Mouse (Mus musculus): ENCODE data around the gene Islr2. TPM values are rescaled to one million over a fixed set of nuclear protein-coding genes. Genes with fewer than 3 reads are reported as not detected.
A peak's percentile ranks its signal among the peaks of the same experiment; 100 is the strongest.

Gene Islr2
- polyA plus RNA-seq, 1 experiment from 2014 or later: 11.5 TPM

DNA sequence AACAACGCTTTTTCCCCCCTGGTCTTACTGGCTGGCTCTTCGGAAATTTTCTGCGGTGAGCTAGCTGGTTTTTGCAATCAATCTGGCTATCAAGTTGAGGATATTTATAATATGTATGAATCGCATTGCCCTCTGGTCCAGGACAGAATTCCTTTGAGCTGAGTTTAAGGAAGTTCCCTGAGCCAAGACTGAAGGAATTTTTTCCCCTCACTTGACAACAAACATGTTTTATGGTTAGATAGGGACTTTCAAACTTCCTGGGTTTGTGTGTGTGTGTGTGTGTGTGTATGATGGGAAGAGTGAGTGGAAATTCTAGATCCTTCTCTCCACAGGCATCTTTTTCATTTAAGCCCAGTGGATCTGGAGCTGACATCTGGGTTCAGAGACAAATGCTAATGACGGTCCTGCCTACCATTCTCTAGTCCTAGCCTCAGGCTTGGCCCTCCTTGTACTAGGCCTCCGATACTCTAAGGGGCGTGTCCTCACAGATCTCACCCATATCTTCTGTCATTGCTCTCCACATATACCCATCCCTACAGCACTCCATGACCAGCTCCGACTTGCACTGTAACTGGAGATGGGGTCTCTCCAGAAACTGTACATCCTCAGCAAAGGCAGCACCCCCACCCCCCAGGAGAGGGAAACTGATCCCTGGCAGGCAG is 10.5 kb upstream of the Islr2 start:
- H3K27me3 ChIP-seq (replicated peaks): 0 out of 2 replicates have a peak, but pooled peaks cover 5% of the 10 kb centered on the region
- no peak overlapping the region for H3K4me2 ChIP-seq
- no peaks in the 10 kb centered on the region for H3K9me3 ChIP-seq (replicated peaks)
- 53% methylated on average over 8 of the region's 8 CpGs for WGBS
- ATAC-seq (ENCODE audit: low FRiP score): no peak
- H3K4me3 ChIP-seq (replicated peaks): no peak overlapping the region
- peaks cover 7% of the 10 kb centered on the region for H3K4me1 ChIP-seq
- no peak overlapping the region; the same call in 1 of the 2 replicates for H3K27ac ChIP-seq (replicated peaks)
- no peak overlapping the region for H3K9ac ChIP-seq (replicated peaks)
- no peaks in the 10 kb centered on the region for H3K36me3 ChIP-seq

DNA sequence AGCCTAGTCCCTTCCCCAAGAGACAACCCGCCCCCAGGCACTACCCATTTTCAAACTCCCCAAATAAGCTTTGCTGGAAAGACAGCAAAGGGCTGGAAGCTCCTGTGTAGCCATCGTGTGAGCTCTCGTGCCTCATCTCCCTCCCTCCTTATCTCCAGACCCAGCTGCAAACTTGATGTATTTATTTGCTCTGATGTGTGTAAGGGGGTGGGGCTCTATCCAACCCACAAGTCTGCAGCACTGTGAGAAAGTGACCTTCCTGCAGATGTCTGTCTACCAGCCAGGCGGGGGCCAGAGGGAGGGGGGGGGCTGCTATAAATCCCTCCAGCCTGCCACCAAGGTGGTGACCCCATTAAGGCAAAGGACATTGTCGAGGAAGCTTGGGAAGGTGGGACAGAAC is 9.7 kb upstream of the Islr2 start:
- 18% methylated on average over 5 of the region's 5 CpGs for WGBS

DNA sequence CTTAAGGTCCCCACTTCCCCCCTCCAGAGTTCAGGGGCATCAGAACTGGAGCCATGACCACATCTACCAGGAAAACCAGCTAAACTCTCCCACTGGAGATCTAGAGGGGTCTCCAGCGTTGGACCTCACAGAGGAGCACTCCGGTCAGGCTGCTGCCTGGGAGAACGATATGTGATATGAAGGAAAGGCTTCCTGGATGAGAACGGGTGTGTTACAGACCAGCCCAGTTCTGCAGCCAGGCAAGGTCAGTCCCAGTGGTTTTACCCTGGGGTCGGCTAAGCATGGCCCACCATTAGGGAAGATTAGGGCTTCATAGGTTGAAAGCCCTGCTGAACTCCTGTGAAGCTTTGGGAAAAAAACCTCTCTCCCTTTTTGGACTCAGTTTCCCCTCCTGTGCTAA is 9.3 kb upstream of the Islr2 start:
- no peak overlapping the region for H3K4me3 ChIP-seq (replicated peaks)
- H3K4me2 ChIP-seq: no peak overlapping the region
- peaks cover 7% of the 10 kb centered on the region for H3K4me1 ChIP-seq
- no peak for ATAC-seq (ENCODE audit: low FRiP score)
- 0 out of 2 replicates have a peak, but pooled peaks cover 5% of the 10 kb centered on the region for H3K27me3 ChIP-seq (replicated peaks)
- 71% methylated on average over 5 of the region's 5 CpGs for WGBS
- H3K27ac ChIP-seq (replicated peaks): no peak overlapping the region
- H3K9me3 ChIP-seq (replicated peaks): no peaks in the 10 kb centered on the region
- no peak overlapping the region for H3K9ac ChIP-seq (replicated peaks)
- no peaks in the 10 kb centered on the region for H3K36me3 ChIP-seq

More for the DNA sequence above, 9.7 kb upstream of the Islr2 start:
- no peak overlapping the region for H3K4me3 ChIP-seq (replicated peaks)
- no peak for ATAC-seq (ENCODE audit: low FRiP score)
- no peak overlapping the region for H3K4me2 ChIP-seq
- 0 out of 2 replicates have a peak, but pooled peaks cover 5% of the 10 kb centered on the region for H3K27me3 ChIP-seq (replicated peaks)
- no peak overlapping the region for H3K9ac ChIP-seq (replicated peaks)
- no peaks in the 10 kb centered on the region for H3K36me3 ChIP-seq
- H3K4me1 ChIP-seq: peaks cover 7% of the 10 kb centered on the region
- no peaks in the 10 kb centered on the region for H3K9me3 ChIP-seq (replicated peaks)
- H3K27ac ChIP-seq (replicated peaks): no peak overlapping the region

DNA sequence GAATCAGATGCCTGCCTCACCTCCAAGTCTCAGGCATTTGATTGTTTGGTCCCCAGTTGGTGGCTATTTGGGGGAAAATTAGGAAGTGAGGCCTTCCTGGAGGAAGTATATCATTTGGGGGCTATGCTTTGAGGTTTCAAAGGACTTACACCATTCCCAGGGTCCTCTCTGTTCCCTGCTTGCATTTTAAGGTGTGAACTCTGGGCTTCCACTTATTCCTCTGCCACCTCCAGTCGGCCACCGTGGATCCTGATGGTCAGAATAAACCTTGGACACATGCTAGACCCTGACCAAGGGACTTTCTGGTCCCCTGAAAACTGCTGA is 6.1 kb upstream of the Islr2 start:
- H3K9ac ChIP-seq (replicated peaks): no peak overlapping the region
- no peak overlapping the region for H3K27ac ChIP-seq (replicated peaks)
- no peaks in the 10 kb centered on the region for H3K36me3 ChIP-seq
- peaks cover 10% of the 10 kb centered on the region for H3K4me1 ChIP-seq
- no peak for ATAC-seq (ENCODE audit: low FRiP score)
- 87% methylated on average over 2 of the region's 2 CpGs for WGBS
- H3K4me3 ChIP-seq (replicated peaks): no peak overlapping the region
- no peaks in the 10 kb centered on the region for H3K9me3 ChIP-seq (replicated peaks)
- peaks cover 6% of the 10 kb centered on the region; the same call in 1 of the 2 replicates for H3K27me3 ChIP-seq (replicated peaks)
- H3K4me2 ChIP-seq: no peak overlapping the region

DNA sequence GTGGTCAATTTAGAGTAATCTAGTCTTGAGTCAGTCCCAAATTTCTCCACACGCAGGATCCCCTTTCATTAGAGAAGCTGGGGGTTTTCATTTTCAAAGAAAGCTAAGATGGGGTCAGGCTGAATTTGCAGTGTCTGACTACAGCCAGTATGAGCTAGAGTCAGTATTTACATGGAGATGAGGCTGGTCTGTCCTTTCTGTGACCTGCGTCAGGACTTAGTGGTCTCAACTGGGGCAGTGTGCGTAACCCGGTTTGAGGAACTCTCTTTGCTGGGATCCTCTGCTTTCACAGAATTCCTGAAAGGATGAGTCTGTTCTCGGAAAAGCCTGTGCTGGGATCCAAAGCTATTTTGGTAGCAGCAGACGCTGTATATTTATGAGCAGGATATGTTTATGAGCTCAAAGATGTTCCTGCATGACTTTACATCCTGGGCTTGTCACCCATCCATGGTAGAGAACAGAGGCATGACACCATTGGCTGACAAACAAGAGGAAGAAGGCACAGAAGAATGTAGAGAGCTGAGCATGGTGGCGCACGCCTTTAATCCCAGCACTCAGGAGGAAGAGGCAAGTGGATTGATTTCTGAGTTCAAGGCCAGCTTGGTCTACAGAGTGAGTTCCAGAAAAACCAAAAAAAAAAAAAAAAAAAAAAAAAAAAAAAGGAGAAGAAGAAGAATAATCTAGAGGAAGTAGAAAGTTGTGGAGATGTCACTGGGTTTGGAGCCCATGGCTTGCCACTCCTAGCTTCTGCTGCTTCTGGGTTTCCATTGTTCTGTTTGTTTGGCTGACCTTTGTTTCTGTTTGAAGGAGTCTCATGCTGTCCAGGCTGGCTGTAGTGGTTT is 5.6 kb upstream of the Islr2 start:
- 72% methylated on average over 8 of the region's 8 CpGs for WGBS
- no peak overlapping the region for H3K9ac ChIP-seq (replicated peaks)

DNA sequence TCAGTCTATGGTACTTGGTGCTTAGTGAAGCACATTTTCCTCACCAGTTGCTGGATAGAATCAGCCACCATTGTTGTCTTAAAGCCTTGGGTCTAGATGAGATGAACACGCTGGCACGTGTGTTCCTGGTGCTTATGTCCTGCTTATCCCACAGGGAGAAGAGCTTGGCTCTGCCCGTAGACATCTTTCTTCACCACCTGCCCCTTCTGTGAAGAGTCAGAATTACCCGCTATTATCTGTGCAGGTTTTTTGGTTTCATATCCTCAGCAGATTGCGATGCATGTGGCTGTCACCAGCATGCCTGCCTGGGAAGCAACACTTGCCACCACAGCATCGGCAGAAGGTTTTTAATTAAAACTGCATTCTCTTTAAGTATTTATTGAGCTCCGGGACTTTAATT is 1.9 kb upstream of the Islr2 start:
- Histone ChIP-seq H3K9ac (replicated peaks) (no peak overlapping the region), H3K4me2 (no peak overlapping the region), H3K4me1 (peaks cover 38% of the 10 kb centered on the region), H3K4me3 (replicated peaks) (no peak overlapping the region), H3K36me3 (no peaks in the 10 kb centered on the region), H3K9me3 (replicated peaks) (no peaks in the 10 kb centered on the region), H3K27ac (replicated peaks) (no peak overlapping the region), H3K27me3 (replicated peaks) (peaks cover 40% of the 10 kb centered on the region)
- no peak for ATAC-seq (ENCODE audit: low FRiP score)
- WGBS: 45% methylated on average over 7 of the region's 7 CpGs

More for the DNA sequence above, 5.6 kb upstream of the Islr2 start:
- H3K36me3 ChIP-seq: no peaks in the 10 kb centered on the region
- H3K27ac ChIP-seq (replicated peaks): no peak overlapping the region
- ATAC-seq (ENCODE audit: low FRiP score): no peak
- H3K27me3 ChIP-seq (replicated peaks): peaks cover 11% of the 10 kb centered on the region
- H3K4me2 ChIP-seq: no peak overlapping the region
- H3K4me3 ChIP-seq (replicated peaks): no peak overlapping the region
- H3K9me3 ChIP-seq (replicated peaks): no peaks in the 10 kb centered on the region
- peaks cover 12% of the 10 kb centered on the region for H3K4me1 ChIP-seq

DNA sequence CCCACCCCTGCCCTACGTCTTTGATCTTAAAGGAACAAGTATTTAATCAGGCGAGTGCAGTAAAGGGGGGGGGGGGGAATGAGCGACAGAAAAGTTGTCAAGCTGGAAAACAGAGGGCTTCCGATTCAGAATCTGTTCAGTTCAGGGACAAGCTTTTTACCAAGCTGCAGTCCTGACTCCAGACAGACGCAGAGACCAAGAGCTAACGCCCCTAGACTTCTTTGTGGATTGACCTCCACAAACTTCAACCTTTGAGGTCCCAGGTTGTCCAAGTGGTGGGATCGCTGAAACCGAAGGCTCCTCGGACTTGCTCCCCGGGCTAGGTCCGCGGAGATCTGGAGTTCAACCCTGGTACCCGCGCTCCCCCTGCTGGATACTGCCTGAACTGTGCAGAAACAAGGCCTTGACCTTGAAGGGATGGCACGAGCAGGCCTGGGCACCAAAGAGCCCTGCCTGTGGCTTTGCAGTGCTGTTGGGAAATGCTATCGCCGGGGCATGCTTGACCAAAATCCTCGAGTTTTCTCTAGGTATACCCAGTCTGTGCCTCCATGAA is 405 bp upstream of the Islr2 start:
- WGBS: 2% methylated on average over 18 of the region's 18 CpGs
- no peak overlapping the region for H3K9ac ChIP-seq (replicated peaks)
- peak overlapping the region; percentile 43 for H3K27ac ChIP-seq (replicated peaks)
- peak overlapping the region; percentile 32 for H3K4me3 ChIP-seq (replicated peaks)
- ATAC-seq (ENCODE audit: low FRiP score): peak; percentile 49; the same call in 1 of the 2 replicates
- H3K36me3 ChIP-seq: no peaks in the 10 kb centered on the region
- peak overlapping the region; percentile 59 for H3K4me2 ChIP-seq
- peaks cover 43% of the 10 kb centered on the region for H3K4me1 ChIP-seq
- no peaks in the 10 kb centered on the region for H3K9me3 ChIP-seq (replicated peaks)
- H3K27me3 ChIP-seq (replicated peaks): peaks cover 55% of the 10 kb centered on the region

DNA sequence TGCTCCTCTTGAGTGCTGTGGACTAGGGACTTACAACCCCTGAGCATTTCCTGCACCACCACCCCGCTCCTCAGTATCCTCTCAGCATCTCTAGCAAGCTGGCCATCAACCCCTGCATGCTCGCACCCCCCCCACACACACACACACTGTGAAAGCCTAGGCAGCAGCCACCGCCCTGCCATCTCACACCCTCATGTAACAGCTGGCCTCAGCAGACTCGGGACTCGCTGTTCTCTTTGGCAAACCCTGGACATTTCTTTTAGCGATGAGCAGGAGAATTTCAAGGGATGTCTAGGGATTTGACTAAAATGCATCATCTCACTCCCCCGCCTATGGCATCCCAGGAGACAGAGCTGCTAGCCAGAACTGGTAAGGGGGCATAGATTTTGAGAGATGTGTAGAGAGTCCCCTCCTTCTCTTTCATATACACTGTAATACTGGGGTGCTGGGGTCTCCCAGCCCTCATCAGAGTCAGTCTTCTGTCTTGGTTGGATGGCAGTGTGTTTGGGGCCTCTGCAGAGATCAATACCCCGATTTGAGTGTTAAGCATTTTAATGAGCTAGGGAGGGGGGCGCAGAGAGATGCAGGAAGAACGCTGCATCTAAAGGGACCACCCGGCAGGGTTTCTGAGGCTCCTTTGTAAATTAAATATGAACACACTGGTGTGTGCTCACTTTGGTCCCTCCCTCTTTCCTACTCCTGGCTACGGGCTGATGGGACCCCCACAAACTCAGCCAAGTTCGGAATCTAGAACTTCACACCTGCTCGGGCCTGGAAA is 1.3 kb downstream of the Islr2 start:
- no peak for ATAC-seq (ENCODE audit: low FRiP score)
- Histone ChIP-seq H3K4me3 (replicated peaks) (peak overlapping the region; percentile 33), H3K4me2 (peak overlapping the region; percentile 59), H3K27ac (replicated peaks) (peak overlapping the region; percentile 65), H3K9ac (replicated peaks) (0 out of 2 replicates have a peak overlapping the region, but pooled peaks have one; percentile 23), H3K9me3 (replicated peaks) (no peaks in the 10 kb centered on the region), H3K36me3 (no peaks in the 10 kb centered on the region), H3K4me1 (peaks cover 60% of the 10 kb centered on the region), H3K27me3 (replicated peaks) (peaks cover 71% of the 10 kb centered on the region)
- 5% methylated on average over 14 of the region's 14 CpGs for WGBS

DNA sequence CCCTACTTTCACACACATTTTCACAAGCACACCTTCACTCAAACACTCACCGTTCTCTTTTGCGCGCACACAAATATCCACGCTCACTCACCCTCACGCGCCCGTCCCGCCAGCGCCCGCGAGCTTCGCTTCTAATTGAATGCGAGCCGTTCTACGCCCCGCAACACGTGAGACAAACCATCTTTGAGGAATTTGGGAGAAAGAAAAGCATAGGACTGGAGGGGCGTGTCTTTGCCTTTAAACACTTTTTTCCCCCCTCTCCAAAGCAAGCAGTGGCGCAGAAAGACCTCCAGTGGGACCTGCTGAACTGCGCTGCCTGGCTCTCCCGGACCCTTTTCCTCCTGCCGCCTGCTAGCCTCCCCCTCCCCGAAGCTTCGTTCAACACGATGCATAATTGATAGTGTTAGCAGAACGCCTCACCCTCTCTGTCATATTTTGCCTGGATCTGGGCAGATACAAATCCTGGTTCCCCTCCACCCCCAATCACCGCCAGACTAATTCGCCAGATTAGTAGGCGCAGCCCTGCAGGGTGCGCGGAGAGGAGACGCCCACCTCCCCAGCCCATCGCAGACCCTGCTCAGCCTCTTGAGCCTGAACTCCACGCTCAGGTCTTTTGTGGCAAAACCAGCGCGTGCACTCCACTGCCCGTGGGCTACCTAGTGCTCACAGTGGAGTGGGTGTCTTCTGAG is 2.1 kb downstream of the Islr2 start:
- WGBS: under 1% methylated on average over 37 of the region's 37 CpGs
- peak overlapping the region; percentile 65 for H3K27ac ChIP-seq (replicated peaks)
- peak overlapping the region; percentile 59 for H3K4me2 ChIP-seq
- H3K9me3 ChIP-seq (replicated peaks): no peaks in the 10 kb centered on the region
- H3K4me1 ChIP-seq: peaks cover 69% of the 10 kb centered on the region
- no peak for ATAC-seq (ENCODE audit: low FRiP score)
- H3K36me3 ChIP-seq: no peaks in the 10 kb centered on the region
- H3K9ac ChIP-seq (replicated peaks): peak overlapping the region; percentile 28; the same call in 1 of the 2 replicates
- H3K27me3 ChIP-seq (replicated peaks): peaks cover 80% of the 10 kb centered on the region
- peak overlapping the region; percentile 33 for H3K4me3 ChIP-seq (replicated peaks)

DNA sequence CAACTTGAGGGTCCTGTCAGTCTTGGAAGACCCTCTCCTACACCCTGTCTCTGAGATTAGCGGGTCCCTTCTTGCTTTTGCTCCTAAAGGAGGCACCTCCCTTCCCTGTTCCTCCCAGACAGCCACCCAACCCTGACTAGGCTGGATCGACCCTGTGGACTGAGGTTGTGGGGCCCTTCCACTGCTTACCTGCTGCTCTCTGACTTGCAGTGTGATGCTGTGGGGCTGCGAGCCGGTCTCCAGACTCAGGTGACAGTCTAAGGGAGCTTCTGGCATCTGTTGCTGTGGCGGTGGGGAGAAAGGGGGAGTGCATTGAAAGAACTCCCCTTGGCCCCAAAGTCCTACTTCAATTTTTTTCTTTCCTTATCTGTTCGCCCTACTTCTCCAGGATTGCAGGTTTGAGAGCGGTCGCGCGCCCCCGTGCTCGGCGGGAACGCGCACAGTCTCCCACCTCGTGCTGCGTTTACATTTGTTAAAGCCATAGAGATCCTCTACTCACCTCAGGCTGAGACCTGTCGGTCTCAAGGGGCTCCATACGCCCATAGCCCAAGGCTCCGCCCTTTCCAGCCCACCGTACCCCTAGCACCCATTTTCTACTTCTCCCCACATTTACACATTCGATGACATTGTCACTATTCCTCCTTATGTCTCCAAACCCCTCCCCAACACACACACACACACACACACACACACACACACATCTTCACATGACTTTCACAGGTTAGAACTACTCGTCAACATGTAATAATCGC is 2.9 kb downstream of the Islr2 start:
- Histone ChIP-seq H3K4me1 (peaks cover 76% of the 10 kb centered on the region), H3K4me3 (replicated peaks) (peak overlapping the region; percentile 33), H3K9ac (replicated peaks) (0 out of 2 replicates have a peak overlapping the region, but pooled peaks have one; percentile 28), H3K27ac (replicated peaks) (peak overlapping the region; percentile 54), H3K4me2 (peak overlapping the region; percentile 59), H3K36me3 (no peaks in the 10 kb centered on the region), H3K27me3 (replicated peaks) (peaks cover 83% of the 10 kb centered on the region), H3K9me3 (replicated peaks) (no peaks in the 10 kb centered on the region)
- WGBS: 1% methylated on average over 24 of the region's 24 CpGs
- ATAC-seq (ENCODE audit: low FRiP score): no peak

All from neural tube, embryonic 15.5 days (tissue).